Comparison of ENCODE assay signal across 18 mouse cellular contexts in the genomic region with DNA sequence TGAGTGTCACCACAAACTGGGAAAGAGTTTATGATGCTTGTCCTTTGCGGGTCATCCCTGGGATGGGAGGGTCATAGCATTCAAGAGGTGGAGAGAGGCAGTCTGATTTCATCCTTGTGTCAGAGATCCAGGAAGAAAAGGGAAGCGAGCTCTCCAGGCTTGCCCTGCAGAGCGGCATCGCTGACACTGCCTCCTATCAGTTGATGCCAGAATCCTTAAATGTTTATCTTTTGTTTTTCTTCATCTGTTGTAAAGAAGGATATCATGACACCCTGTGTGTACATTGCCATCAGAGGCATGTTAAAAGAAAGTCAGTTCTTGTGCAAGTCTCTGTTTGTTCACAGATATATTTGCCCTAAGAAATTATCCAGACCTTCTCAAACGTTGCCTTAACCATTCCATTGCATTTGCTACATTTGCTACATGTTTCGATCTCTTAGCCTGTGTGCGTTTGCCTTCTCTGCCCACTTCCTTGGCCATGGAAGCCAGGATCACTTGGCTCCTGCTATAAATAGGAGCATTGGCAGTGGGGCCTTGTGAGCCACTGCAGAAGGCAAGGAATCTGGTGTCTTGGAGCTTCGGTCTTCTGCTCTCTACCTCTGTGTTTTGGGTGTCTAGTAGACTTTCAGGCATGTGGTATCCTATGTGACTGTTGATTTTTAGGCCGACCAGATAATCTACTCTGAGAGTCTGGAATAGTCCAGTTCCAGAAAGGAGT. TPM values are rescaled to one million over a fixed set of nuclear protein-coding genes. Genes with fewer than 3 reads are reported as not detected.
DNase-seq lines count a peak whose midpoint lies in the region; ATAC-seq and TF ChIP-seq lines count a peak whose summit lies in the region.
"Had no signal": no experiment of that assay in that cellular context is flagged by ENCODE, and none has a peak within 500 bp of the region (broad histone marks: within the 10 kb centered on the region; RNA-seq: fewer than 3 reads in every experiment).

No protein-coding gene starts in this region.

- WGBS in hindbrain, embryonic 15.5 days = 92% methylated on average over 9 of the region's 9 CpGs
- 93% methylated on average over 9 of the region's 9 CpGs for WGBS in hindbrain, postnatal 0 days
- 70% methylated on average over 9 of the region's 9 CpGs for whole genome bisulfite sequencing in liver, postnatal 0 days (ENCODE audit: insufficient replicate concordance)
- 93% methylated on average over 9 of the region's 9 CpGs for WGBS in hindbrain, embryonic 14.5 days

- H3K9ac ChIP-seq in hindbrain, embryonic 15.5 days = no peak overlapping the region
- no peak overlapping the region for H3K9ac ChIP-seq in hindbrain, postnatal 0 days (replicated peaks; ENCODE audit: low read length)
- H3K9ac ChIP-seq in liver, postnatal 0 days (replicated peaks) = no peak overlapping the region; the same call in 1 of the 2 replicates
- H3K9ac ChIP-seq in hindbrain, embryonic 14.5 days = no peak overlapping the region
- H3K9ac ChIP-seq: forebrain, postnatal 0 days had no signal

- no peaks in the 10 kb centered on the region for H3K9me3 ChIP-seq in hindbrain, embryonic 15.5 days
- H3K9me3 ChIP-seq in hindbrain, postnatal 0 days (ENCODE audit: low read length) = no peaks in the 10 kb centered on the region
- no peaks in the 10 kb centered on the region for H3K9me3 ChIP-seq in liver, postnatal 0 days (ENCODE audit: low read length)
- no peaks in the 10 kb centered on the region for H3K9me3 ChIP-seq in hindbrain, embryonic 14.5 days (ENCODE audit: control insufficient read depth, low read length)
- H3K9me3 ChIP-seq: hindbrain, embryonic 12.5 days; limb, embryonic 12.5 days had no signal

- no peak for ATAC-seq in hindbrain, embryonic 15.5 days (ENCODE audit: low FRiP score, low read depth)
- ATAC-seq in hindbrain, postnatal 0 days = no peak
- no peak for ATAC-seq in liver, postnatal 0 days
- no peak for ATAC-seq in hindbrain, embryonic 14.5 days (ENCODE audit: low FRiP score)
- ATAC-seq: forebrain, postnatal 0 days had no signal

- peak; percentile 89 for DNase-seq in heart, adult 11 months
- DNase-seq in heart, postnatal 4 days = no peak
- DNase-seq in hindbrain, postnatal 0 days (ENCODE audit: low spot score) = no peak
- peak; percentile 15 for DNase-seq in gastrocnemius, postnatal 14 days
- DNase-seq in liver, postnatal 0 days = no peak
- no peak for DNase-seq in left cerebral cortex, adult 9 months (ENCODE audit: low spot score in 2 of 2)
- no peak for DNase-seq in hindbrain, embryonic 14.5 days (ENCODE audit: low spot score)
- DNase-seq: adrenal gland, postnatal 36 days; cerebellum, adult 2 months; forebrain, postnatal 0 days; kidney, adult 11 months; kidney, postnatal 10 days; midbrain, embryonic 14.5 days; thymus, postnatal 14 days had no signal

- no peak for TF ChIP-seq EP300 in liver, postnatal 0 days (IDR thresholded peaks at IDR 0.05; ENCODE audit: low read depth)

- peaks cover 11% of the 10 kb centered on the region for H3K36me3 ChIP-seq in hindbrain, embryonic 15.5 days
- peaks cover 3% of the 10 kb centered on the region; the same call in 1 of the 2 replicates for H3K36me3 ChIP-seq in hindbrain, postnatal 0 days (ENCODE audit: insufficient read depth, low read length)
- H3K36me3 ChIP-seq in liver, postnatal 0 days (replicated peaks; ENCODE audit: insufficient read depth, low read length) = peaks cover 5% of the 10 kb centered on the region; the same call in 1 of the 2 replicates
- H3K36me3 ChIP-seq in hindbrain, embryonic 14.5 days (replicated peaks; ENCODE audit: control insufficient read depth, insufficient read depth) = peaks cover 18% of the 10 kb centered on the region

- no peak for TF ChIP-seq CTCF in hindbrain, postnatal 0 days (IDR thresholded peaks at IDR 0.05; ENCODE audit: low read depth)
- TF ChIP-seq CTCF in liver, postnatal 0 days (IDR thresholded peaks at IDR 0.05; ENCODE audit: low read depth) = no peak

- intact Hi-C loops in gastrocnemius, postnatal 14 days (cut with DNase I; ENCODE audit: low total_unique reads) = no loop called here

- H3K4me1 ChIP-seq in hindbrain, embryonic 15.5 days (replicated peaks) = peaks cover 40% of the 10 kb centered on the region
- H3K4me1 ChIP-seq in hindbrain, postnatal 0 days (ENCODE audit: insufficient read depth, low read length) = peaks cover 15% of the 10 kb centered on the region
- H3K4me1 ChIP-seq in liver, postnatal 0 days (ENCODE audit: insufficient read depth) = peaks cover 27% of the 10 kb centered on the region
- peaks cover 15% of the 10 kb centered on the region for H3K4me1 ChIP-seq in hindbrain, embryonic 14.5 days (replicated peaks; ENCODE audit: control insufficient read depth, insufficient read depth, low read length)

- no peaks in the 10 kb centered on the region for H3K27me3 ChIP-seq in hindbrain, embryonic 15.5 days
- H3K27me3 ChIP-seq in hindbrain, postnatal 0 days (ENCODE audit: insufficient read depth, low read length) = no peaks in the 10 kb centered on the region
- H3K27me3 ChIP-seq in liver, postnatal 0 days (ENCODE audit: insufficient read depth, low read length) = no peaks in the 10 kb centered on the region
- no peaks in the 10 kb centered on the region for H3K27me3 ChIP-seq in hindbrain, embryonic 14.5 days (ENCODE audit: control insufficient read depth, insufficient read depth, low read length)
- H3K27me3 ChIP-seq: hindbrain, embryonic 12.5 days; limb, embryonic 12.5 days had no signal

- H3K4me2 ChIP-seq in hindbrain, embryonic 15.5 days = 0 out of 2 replicates have a peak overlapping the region, but pooled peaks have one; percentile 92
- no peak overlapping the region for H3K4me2 ChIP-seq in hindbrain, postnatal 0 days (ENCODE audit: low read depth, low read length)
- 0 out of 2 replicates have a peak overlapping the region, but pooled peaks have one; percentile 11 for H3K4me2 ChIP-seq in liver, postnatal 0 days (ENCODE audit: low read depth, low read length)
- no peak overlapping the region for H3K4me2 ChIP-seq in hindbrain, embryonic 14.5 days (replicated peaks)
- H3K4me2 ChIP-seq: hindbrain, embryonic 12.5 days; limb, embryonic 12.5 days had no signal

- no peak overlapping the region for H3K4me3 ChIP-seq in hindbrain, embryonic 15.5 days
- no peak overlapping the region for H3K4me3 ChIP-seq in hindbrain, postnatal 0 days (ENCODE audit: low read length)
- H3K4me3 ChIP-seq in liver, postnatal 0 days (ENCODE audit: low read depth, low read length) = no peak overlapping the region
- no peak overlapping the region for H3K4me3 ChIP-seq in hindbrain, embryonic 14.5 days (replicated peaks; ENCODE audit: low read length)
- H3K4me3 ChIP-seq: hindbrain, embryonic 12.5 days; left cerebral cortex, adult 2 months; limb, embryonic 12.5 days had no signal

- no peak overlapping the region for H3K27ac ChIP-seq in hindbrain, embryonic 15.5 days (replicated peaks)
- no peak overlapping the region for H3K27ac ChIP-seq in hindbrain, postnatal 0 days
- H3K27ac ChIP-seq in liver, postnatal 0 days (ENCODE audit: low read depth) = no peak overlapping the region
- H3K27ac ChIP-seq in hindbrain, embryonic 14.5 days = no peak overlapping the region
- H3K27ac ChIP-seq: hindbrain, embryonic 12.5 days; left cerebral cortex, adult 2 months; limb, embryonic 12.5 days had no signal

RNA-seq across cellular contexts. Expression of a gene that starts 2.7 kb away (rescaled TPM):
- 10 to 100 TPM; 35.9 to 36.0 TPM for total RNA-seq in heart, postnatal 4 days (2021)
- polyA plus RNA-seq in hindbrain, embryonic 15.5 days (2015; fragmentation: Nextera tagmentation; extraction: Ambion mirVana) = 55.2 and 58.7 TPM in 2 replicates
- 169 TPM in 2 replicates for total RNA-seq in hindbrain, postnatal 0 days (2014; rRNA removed)
- polyA plus RNA-seq in hindbrain, postnatal 0 days (2015; fragmentation: Nextera tagmentation; extraction: Ambion mirVana) = 72.1 and 76.1 TPM in 2 replicates
- total RNA-seq in gastrocnemius, postnatal 14 days (2021) = 10 to 100 TPM; 24.0 to 28.9 TPM
- 10.0 and 11.4 TPM in 2 replicates for polyA plus RNA-seq in liver, postnatal 0 days (2015; fragmentation: Nextera tagmentation; extraction: Ambion mirVana)
- polyA plus RNA-seq in hindbrain, embryonic 14.5 days (2014; fragmentation: Nextera tagmentation; extraction: Ambion mirVana) = 43.0 and 47.3 TPM in 2 replicates

RNA-seq across cellular contexts. Expression of a gene that starts 2.8 kb away (rescaled TPM):
- 10 to 100 TPM; 48.9 to 49.4 TPM for total RNA-seq in heart, postnatal 4 days (2021)
- polyA plus RNA-seq in hindbrain, embryonic 15.5 days (2015; fragmentation: Nextera tagmentation; extraction: Ambion mirVana) = 56.6 and 59.6 TPM in 2 replicates
- 53.0 and 56.1 TPM in 2 replicates for total RNA-seq in hindbrain, postnatal 0 days (2014; rRNA removed)
- 30.0 and 35.3 TPM in 2 replicates for polyA plus RNA-seq in hindbrain, postnatal 0 days (2015; fragmentation: Nextera tagmentation; extraction: Ambion mirVana)
- 10 to 100 TPM; 44.5 to 47.9 TPM for total RNA-seq in gastrocnemius, postnatal 14 days (2021)
- 31.0 and 31.9 TPM in 2 replicates for polyA plus RNA-seq in liver, postnatal 0 days (2015; fragmentation: Nextera tagmentation; extraction: Ambion mirVana)
- polyA plus RNA-seq in hindbrain, embryonic 14.5 days (2014; fragmentation: Nextera tagmentation; extraction: Ambion mirVana) = 54.6 and 58.5 TPM in 2 replicates

RNA-seq across cellular contexts. Expression of a gene that starts 19.6 kb away (rescaled TPM):
- total RNA-seq in heart, postnatal 4 days (2021) = 100 to 1,000 TPM; 188 to 203 TPM
- polyA plus RNA-seq in hindbrain, embryonic 15.5 days (2015; fragmentation: Nextera tagmentation; extraction: Ambion mirVana) = 88.4 and 92.5 TPM in 2 replicates
- 142 and 146 TPM in 2 replicates for total RNA-seq in hindbrain, postnatal 0 days (2014; rRNA removed)
- polyA plus RNA-seq in hindbrain, postnatal 0 days (2015; fragmentation: Nextera tagmentation; extraction: Ambion mirVana) = 92.3 and 94.3 TPM in 2 replicates
- 10 to 100 TPM; 86.8 to 98.4 TPM for total RNA-seq in gastrocnemius, postnatal 14 days (2021)
- 41.7 and 44.7 TPM in 2 replicates for polyA plus RNA-seq in liver, postnatal 0 days (2015; fragmentation: Nextera tagmentation; extraction: Ambion mirVana)
- 110 and 122 TPM in 2 replicates for polyA plus RNA-seq in hindbrain, embryonic 14.5 days (2014; fragmentation: Nextera tagmentation; extraction: Ambion mirVana)

RNA-seq across cellular contexts. Expression of a gene that starts 42.3 kb away (rescaled TPM):
- 10 to 100 TPM; 72.0 to 73.4 TPM for total RNA-seq in heart, postnatal 4 days (2021)
- 45.0 and 50.1 TPM in 2 replicates for polyA plus RNA-seq in hindbrain, embryonic 15.5 days (2015; fragmentation: Nextera tagmentation; extraction: Ambion mirVana)
- 99.2 and 102 TPM in 2 replicates for total RNA-seq in hindbrain, postnatal 0 days (2014; rRNA removed)
- 29.6 and 31.7 TPM in 2 replicates for polyA plus RNA-seq in hindbrain, postnatal 0 days (2015; fragmentation: Nextera tagmentation; extraction: Ambion mirVana)
- 10 to 100 TPM; 33.0 to 34.6 TPM for total RNA-seq in gastrocnemius, postnatal 14 days (2021)
- 11.3 and 13.5 TPM in 2 replicates for polyA plus RNA-seq in liver, postnatal 0 days (2015; fragmentation: Nextera tagmentation; extraction: Ambion mirVana)
- polyA plus RNA-seq in hindbrain, embryonic 14.5 days (2014; fragmentation: Nextera tagmentation; extraction: Ambion mirVana) = 59.6 and 60.2 TPM in 2 replicates

RNA-seq across cellular contexts. Expression of a gene that starts 42.4 kb away (rescaled TPM):
- total RNA-seq in heart, postnatal 4 days (2021) = under 1 TPM; 0.45 to 0.50 TPM
- polyA plus RNA-seq in hindbrain, embryonic 15.5 days (2015; fragmentation: Nextera tagmentation; extraction: Ambion mirVana) = 0.87 and 1.0 TPM in 2 replicates
- 0.11 and 0.26 TPM in 2 replicates for total RNA-seq in hindbrain, postnatal 0 days (2014; rRNA removed)
- polyA plus RNA-seq in hindbrain, postnatal 0 days (2015; fragmentation: Nextera tagmentation; extraction: Ambion mirVana) = 1.6 and 1.7 TPM in 2 replicates
- total RNA-seq in gastrocnemius, postnatal 14 days (2021) = under 1 TPM; 0.66 to 0.72 TPM
- 1.1 and 1.2 TPM in 2 replicates for polyA plus RNA-seq in liver, postnatal 0 days (2015; fragmentation: Nextera tagmentation; extraction: Ambion mirVana)
- polyA plus RNA-seq in hindbrain, embryonic 14.5 days (2014; fragmentation: Nextera tagmentation; extraction: Ambion mirVana) = 1.2 TPM in 2 replicates

Comparison
In these comparisons a context has a peak if more than half of its experiments do, and no peak if none do; other contexts are left out.
1. DNase-seq: peak in heart, adult 11 months (single experiment) and gastrocnemius, postnatal 14 days (single experiment); none in heart, postnatal 4 days (single experiment), hindbrain, postnatal 0 days (single experiment), liver, postnatal 0 days (single experiment), left cerebral cortex, adult 9 months (0 of 2) and hindbrain, embryonic 14.5 days (single experiment).
2. H3K4me2 ChIP-seq: peak in hindbrain, embryonic 15.5 days (single experiment) and liver, postnatal 0 days (single experiment); none in hindbrain, postnatal 0 days (single experiment) and hindbrain, embryonic 14.5 days (single experiment).